ENCODE assay signal across 30 mouse cellular contexts in genomic region chr2:59959668-59960494, GRCm38 (mm10).
DNase-seq lines count a peak whose midpoint lies in the region; ATAC-seq and TF ChIP-seq lines count a peak whose summit lies in the region.
"Had no signal": no experiment of that assay in that cellular context is flagged by ENCODE, and none has a peak within 500 bp of the region (broad histone marks: within the 10 kb centered on the region; RNA-seq: fewer than 3 reads in every experiment).

No protein-coding gene starts in this region.

- H3K4me1 ChIP-seq in heart, adult 2 months (ENCODE audit: control insufficient read depth, insufficient read depth, low read length), result no peaks in the 10 kb centered on the region
- peaks cover 16% of the 10 kb centered on the region for H3K4me1 ChIP-seq in bone marrow macrophage, adult 2 months (ENCODE audit: control insufficient read depth, insufficient read depth, low read length)
- H3K4me1 ChIP-seq in heart, embryonic 13.5 days, result peaks cover 43% of the 10 kb centered on the region
- no peaks in the 10 kb centered on the region for H3K4me1 ChIP-seq in hindbrain, postnatal 0 days (ENCODE audit: insufficient read depth, low read length)
- no peaks in the 10 kb centered on the region for H3K4me1 ChIP-seq in hindbrain, embryonic 16.5 days (ENCODE audit: control insufficient read depth, insufficient read depth, low read depth, low read length)
- H3K4me1 ChIP-seq: embryonic facial prominence, embryonic 13.5 days; forebrain, embryonic 10.5 days; liver, embryonic 12.5 days; midbrain, embryonic 13.5 days; stomach, embryonic 15.5 days had no signal

- no peak for ATAC-seq in heart, embryonic 13.5 days (ENCODE audit: extremely low read depth, insufficient number of reproducible peaks, low FRiP score, low TSS enrichment)
- no peak for ATAC-seq in hindbrain, postnatal 0 days
- no peak for ATAC-seq in hindbrain, embryonic 16.5 days
- ATAC-seq: forebrain, embryonic 15.5 days; inflammation-experienced regulatory T-cells, adult 6 months; liver, embryonic 12.5 days; liver, postnatal 0 days; midbrain, embryonic 13.5 days had no signal

- no peak for TF ChIP-seq EP300 in heart, adult 2 months (IDR thresholded peaks at IDR 0.05; ENCODE audit: insufficient read depth, low read depth, low read length)

- no peak overlapping the region; the same call in 1 of the 2 replicates for H3K4me3 ChIP-seq in heart, adult 2 months
- no peak overlapping the region for H3K4me3 ChIP-seq in bone marrow macrophage, adult 2 months (ENCODE audit: insufficient read depth, low read length)
- H3K4me3 ChIP-seq in heart, embryonic 13.5 days, result no peak overlapping the region
- H3K4me3 ChIP-seq in hindbrain, postnatal 0 days (ENCODE audit: low read length), result no peak overlapping the region
- no peak overlapping the region for H3K4me3 ChIP-seq in hindbrain, embryonic 16.5 days (ENCODE audit: low read length)
- H3K4me3 ChIP-seq: embryonic facial prominence, embryonic 13.5 days; forebrain, embryonic 10.5 days; forebrain, embryonic 15.5 days; hindbrain, embryonic 13.5 days; layer of hippocampus, adult 2 months; left cerebral cortex, adult 2 months; liver, embryonic 12.5 days; midbrain, embryonic 13.5 days; stomach, embryonic 15.5 days had no signal

- DNase-seq in heart, adult 2 months, result no peak
- DNase-seq in heart, adult 8-10 months (ENCODE audit: low spot score), result no peak
- DNase-seq in heart, postnatal 4 days, result peak; percentile 26
- no peak for DNase-seq in embryo, embryonic 10.5 days (ENCODE audit: low spot score)
- DNase-seq in hindbrain, postnatal 0 days (ENCODE audit: low spot score), result no peak
- DNase-seq: adrenal gland, adult 8-10 months; cerebellum, adult 9-10 months; gastrocnemius, postnatal 36 days; kidney, adult 11 months; kidney, postnatal 25 days; left cerebral cortex, postnatal 4 days; liver, postnatal 0 days; lung, postnatal 36 days; retina, postnatal 1 day; right cerebral cortex, postnatal 14 days; thymus, postnatal 14 days had no signal

- H3K27ac ChIP-seq in heart, adult 2 months, result peak overlapping the region; percentile 51
- H3K27ac ChIP-seq in bone marrow macrophage, adult 2 months (ENCODE audit: insufficient read depth, low read depth, low read length), result peak overlapping the region; percentile 46
- peak overlapping the region; percentile 79 for H3K27ac ChIP-seq in heart, embryonic 13.5 days (replicated peaks)
- H3K27ac ChIP-seq in hindbrain, postnatal 0 days, result no peak overlapping the region
- H3K27ac ChIP-seq in hindbrain, embryonic 16.5 days (ENCODE audit: low read depth, low read length), result no peak overlapping the region
- H3K27ac ChIP-seq: embryonic facial prominence, embryonic 13.5 days; forebrain, embryonic 10.5 days; forebrain, embryonic 15.5 days; hindbrain, embryonic 13.5 days; layer of hippocampus, adult 2 months; left cerebral cortex, adult 2 months; liver, embryonic 12.5 days; midbrain, embryonic 13.5 days; stomach, embryonic 15.5 days had no signal

- no peaks in the 10 kb centered on the region for H3K9me3 ChIP-seq in heart, embryonic 13.5 days
- no peaks in the 10 kb centered on the region for H3K9me3 ChIP-seq in hindbrain, postnatal 0 days (ENCODE audit: low read length)
- no peaks in the 10 kb centered on the region for H3K9me3 ChIP-seq in hindbrain, embryonic 16.5 days (ENCODE audit: control insufficient read depth, low read length)
- H3K9me3 ChIP-seq: embryonic facial prominence, embryonic 13.5 days; forebrain, embryonic 10.5 days; forebrain, embryonic 15.5 days; G1E; hindbrain, embryonic 13.5 days; liver, embryonic 12.5 days; midbrain, embryonic 13.5 days; stomach, embryonic 15.5 days had no signal

- peak overlapping the region; percentile 40 for H3K4me2 ChIP-seq in heart, embryonic 13.5 days
- no peak overlapping the region for H3K4me2 ChIP-seq in hindbrain, postnatal 0 days (ENCODE audit: low read depth, low read length)
- H3K4me2 ChIP-seq in hindbrain, embryonic 16.5 days (ENCODE audit: low read length), result no peak overlapping the region
- H3K4me2 ChIP-seq: embryonic facial prominence, embryonic 13.5 days; forebrain, embryonic 15.5 days; hindbrain, embryonic 13.5 days; liver, embryonic 12.5 days; midbrain, embryonic 13.5 days; stomach, embryonic 15.5 days had no signal

- H3K9ac ChIP-seq in heart, adult 2 months (ENCODE audit: low read depth, low read length), result peak overlapping the region; percentile 41
- H3K9ac ChIP-seq in heart, embryonic 13.5 days, result peak overlapping the region; percentile 67
- no peak overlapping the region for H3K9ac ChIP-seq in hindbrain, postnatal 0 days (replicated peaks; ENCODE audit: low read length)
- H3K9ac ChIP-seq in hindbrain, embryonic 16.5 days (ENCODE audit: low read depth, low read length), result no peak overlapping the region
- H3K9ac ChIP-seq: embryonic facial prominence, embryonic 13.5 days; forebrain, embryonic 15.5 days; hindbrain, embryonic 13.5 days; liver, embryonic 12.5 days; liver, postnatal 0 days; midbrain, embryonic 13.5 days; stomach, embryonic 15.5 days had no signal

- 57% methylated on average over 14 of the region's 14 CpGs for WGBS in heart, adult 2 months
- WGBS in heart, embryonic 13.5 days, result 48% methylated on average over 14 of the region's 14 CpGs
- 83% methylated on average over 14 of the region's 14 CpGs for WGBS in hindbrain, postnatal 0 days
- WGBS in hindbrain, embryonic 16.5 days, result 87% methylated on average over 14 of the region's 14 CpGs

- TF ChIP-seq POLR2A in heart, adult 2 months (IDR thresholded peaks at IDR 0.05; ENCODE audit: insufficient read depth, low read depth, low read length), result peak; percentile 21; the same call in 1 of the 2 replicates
- TF ChIP-seq POLR2A in bone marrow macrophage, adult 2 months (IDR thresholded peaks at IDR 0.05; ENCODE audit: borderline replicate concordance, low read depth, low read length), result no peak

- H3K36me3 ChIP-seq in heart, adult 2 months (ENCODE audit: control insufficient read depth, insufficient read depth, low read length), result peaks cover 8% of the 10 kb centered on the region
- H3K36me3 ChIP-seq in heart, embryonic 13.5 days, result peaks cover 41% of the 10 kb centered on the region
- H3K36me3 ChIP-seq in hindbrain, postnatal 0 days (ENCODE audit: insufficient read depth, low read length), result peaks cover 12% of the 10 kb centered on the region; the same call in 1 of the 2 replicates
- peaks cover 10% of the 10 kb centered on the region for H3K36me3 ChIP-seq in hindbrain, embryonic 16.5 days (ENCODE audit: control insufficient read depth, insufficient read depth, low read length)

- no peaks in the 10 kb centered on the region for H3K79me2 ChIP-seq in heart, adult 2 months (replicated peaks; ENCODE audit: control insufficient read depth, insufficient read depth, low read length)

- intact Hi-C loops in heart, adult 2 months (cut with DNase I), result loop anchor here (5.0 kb wide), 1 partner anchor 247 kb away; the partner anchor contains the start of genes Baz2b and March7

- no peak for TF ChIP-seq CTCF in heart, adult 2 months (IDR thresholded peaks at IDR 0.05)
- TF ChIP-seq CTCF in bone marrow macrophage, adult 2 months (IDR thresholded peaks at IDR 0.05; ENCODE audit: low read depth, low read length), result no peak
- no peak for TF ChIP-seq CTCF in hindbrain, postnatal 0 days (IDR thresholded peaks at IDR 0.05; ENCODE audit: low read depth)

- H3K27me3 ChIP-seq in heart, adult 2 months (ENCODE audit: control insufficient read depth, insufficient read depth, low read length), result no peaks in the 10 kb centered on the region
- H3K27me3 ChIP-seq in heart, embryonic 13.5 days (replicated peaks), result no peaks in the 10 kb centered on the region
- H3K27me3 ChIP-seq in hindbrain, postnatal 0 days (ENCODE audit: insufficient read depth, low read length), result no peaks in the 10 kb centered on the region
- H3K27me3 ChIP-seq in hindbrain, embryonic 16.5 days (replicated peaks; ENCODE audit: control insufficient read depth, insufficient read depth, low read length), result no peaks in the 10 kb centered on the region
- H3K27me3 ChIP-seq: embryonic facial prominence, embryonic 13.5 days; forebrain, embryonic 15.5 days; hindbrain, embryonic 13.5 days; liver, embryonic 12.5 days; midbrain, embryonic 13.5 days; stomach, embryonic 15.5 days had no signal

Comparison
In these comparisons a context has a peak if more than half of its experiments do, and no peak if none do; other contexts are left out.
1. H3K27ac ChIP-seq: peak in heart, adult 2 months (single experiment), bone marrow macrophage, adult 2 months (single experiment) and heart, embryonic 13.5 days (single experiment); none in hindbrain, postnatal 0 days (single experiment) and hindbrain, embryonic 16.5 days (single experiment).
2. H3K9ac ChIP-seq: peak in heart, adult 2 months (single experiment) and heart, embryonic 13.5 days (single experiment); none in hindbrain, postnatal 0 days (single experiment) and hindbrain, embryonic 16.5 days (single experiment).